In genomic region chr4:105215726-105216410, GRCm38 (mm10) we compare ENCODE assay signal across 8 mouse cellular contexts. TPM values are rescaled to one million over a fixed set of nuclear protein-coding genes. Genes with fewer than 3 reads are reported as not detected.
DNase-seq lines count a peak whose midpoint lies in the region; ATAC-seq and TF ChIP-seq lines count a peak whose summit lies in the region.

No protein-coding gene starts in this region.

- ATAC-seq in heart, embryonic 12.5 days (ENCODE audit: insufficient number of reproducible peaks, low FRiP score): no peak
- ATAC-seq in heart, embryonic 15.5 days (replicated peaks; ENCODE audit: insufficient number of reproducible peaks, insufficient read depth, low FRiP score, low read depth): peak; percentile 25; the same call in 1 of the 2 replicates
- ATAC-seq in liver, postnatal 0 days: peak; percentile 95

- no peak for TF ChIP-seq CTCF in liver, postnatal 0 days (IDR thresholded peaks at IDR 0.05; ENCODE audit: low read depth)

- peak; percentile 86 for TF ChIP-seq EP300 in liver, postnatal 0 days (IDR thresholded peaks at IDR 0.05; ENCODE audit: low read depth)

- H3K36me3 ChIP-seq in heart, embryonic 12.5 days: peaks cover 14% of the 10 kb centered on the region; the same call in 1 of the 2 replicates
- peaks cover 7% of the 10 kb centered on the region for H3K36me3 ChIP-seq in ES-E14 (ENCODE audit: control insufficient read depth, insufficient read depth, low read length, poor library complexity, severe bottlenecking)
- peaks cover 4% of the 10 kb centered on the region; the same call in 1 of the 2 replicates for H3K36me3 ChIP-seq in heart, embryonic 15.5 days
- H3K36me3 ChIP-seq in liver, postnatal 0 days (replicated peaks; ENCODE audit: insufficient read depth, low read length): peaks cover 25% of the 10 kb centered on the region

- no peak overlapping the region; the same call in 1 of the 2 replicates for H3K27ac ChIP-seq in heart, embryonic 12.5 days (ENCODE audit: poor library complexity, severe bottlenecking)
- peak overlapping the region; percentile 77 for H3K27ac ChIP-seq in ES-E14 (ENCODE audit: insufficient read depth, low read depth, low read length, poor library complexity, severe bottlenecking)
- peak overlapping the region; percentile 44 for H3K27ac ChIP-seq in heart, embryonic 15.5 days
- H3K27ac ChIP-seq in liver, postnatal 0 days (ENCODE audit: low read depth): peak overlapping the region; percentile 91

- whole genome bisulfite sequencing in heart, embryonic 12.5 days: 72% methylated on average over 12 of the region's 12 CpGs
- 72% methylated on average over 12 of the region's 12 CpGs for WGBS in heart, embryonic 15.5 days
- WGBS in liver, postnatal 0 days (ENCODE audit: insufficient replicate concordance): 56% methylated on average over 12 of the region's 12 CpGs

- H3K4me1 ChIP-seq in heart, embryonic 12.5 days (replicated peaks): no peaks in the 10 kb centered on the region
- peaks cover 7 to 35% of the 10 kb centered on the region in 2 experiments for H3K4me1 ChIP-seq in ES-E14 (ENCODE audit: control insufficient read depth in 2 of 2, insufficient read depth in 2 of 2, low read length in 2 of 2, poor library complexity in 1 of 2)
- H3K4me1 ChIP-seq in heart, embryonic 15.5 days (replicated peaks): peaks cover 3% of the 10 kb centered on the region; the same call in 1 of the 2 replicates
- H3K4me1 ChIP-seq in liver, postnatal 0 days (ENCODE audit: insufficient read depth): peaks cover 16% of the 10 kb centered on the region

- no peak overlapping the region for H3K4me3 ChIP-seq in heart, embryonic 12.5 days
- H3K4me3 ChIP-seq in ES-E14 (ENCODE audit: insufficient read depth in 1 of 2, low read depth in 1 of 2, low read length in 2 of 2, poor library complexity in 1 of 2, severe bottlenecking in 1 of 2): no peak overlapping the region
- H3K4me3 ChIP-seq in heart, embryonic 15.5 days: no peak overlapping the region
- no peak overlapping the region for H3K4me3 ChIP-seq in liver, postnatal 0 days (ENCODE audit: low read depth, low read length)

- peak; percentile 66 for DNase-seq in heart, adult 8-10 months (ENCODE audit: low spot score)
- DNase-seq in ES-E14 (ENCODE audit: low read depth, low spot score): no peak
- peak; percentile 59 for DNase-seq in liver, postnatal 0 days
- DNase-seq in natural killer cell, adult 2 months (ENCODE audit: low spot score in 2 of 2): no peak
- no peak for DNase-seq in layer of hippocampus, postnatal 14 days (ENCODE audit: low spot score in 2 of 2)
- DNase-seq in right cerebral cortex, adult 2 months (ENCODE audit: low spot score in 2 of 2): no peak

- H3K9me3 ChIP-seq in heart, embryonic 12.5 days (replicated peaks): no peaks in the 10 kb centered on the region
- H3K9me3 ChIP-seq in ES-E14 (ENCODE audit: control insufficient read depth, insufficient read depth, low read depth, low read length): no peaks in the 10 kb centered on the region
- H3K9me3 ChIP-seq in heart, embryonic 15.5 days (replicated peaks): no peaks in the 10 kb centered on the region
- H3K9me3 ChIP-seq in liver, postnatal 0 days (ENCODE audit: low read length): no peaks in the 10 kb centered on the region

- in situ Hi-C loops in ES-E14 (cut with MboI; ENCODE audit: low sequenced_read_pairs in 2 of 2, unreplicated experiment in 2 of 2): no loop called here

- H3K4me2 ChIP-seq in heart, embryonic 12.5 days: no peak overlapping the region
- H3K4me2 ChIP-seq in heart, embryonic 15.5 days: no peak overlapping the region
- H3K4me2 ChIP-seq in liver, postnatal 0 days (ENCODE audit: low read depth, low read length): no peak overlapping the region

- no peak overlapping the region for H3K9ac ChIP-seq in heart, embryonic 12.5 days
- no peak overlapping the region for H3K9ac ChIP-seq in ES-E14 (ENCODE audit: insufficient read depth, low read depth, low read length, poor library complexity, severe bottlenecking)
- no peak overlapping the region for H3K9ac ChIP-seq in heart, embryonic 15.5 days
- H3K9ac ChIP-seq in liver, postnatal 0 days (replicated peaks): no peak overlapping the region

- no peaks in the 10 kb centered on the region; the same call in 1 of the 2 replicates for H3K27me3 ChIP-seq in heart, embryonic 12.5 days (replicated peaks)
- H3K27me3 ChIP-seq in heart, embryonic 15.5 days: no peaks in the 10 kb centered on the region
- H3K27me3 ChIP-seq in liver, postnatal 0 days (ENCODE audit: insufficient read depth, low read length): no peaks in the 10 kb centered on the region

TF ChIP-seq in ES-E14, 5 proteins besides CTCF, POLR2A, EP300 and RAD21:
- no peak for TF ChIP-seq HCFC1 (IDR thresholded peaks at IDR 0.05; ENCODE audit: borderline replicate concordance, insufficient read depth, low read length)
- no peak for TF ChIP-seq MAFK (IDR thresholded peaks at IDR 0.05; ENCODE audit: insufficient read depth, low read depth, low read length)
- no peak for TF ChIP-seq ZNF384 (IDR thresholded peaks at IDR 0.05; ENCODE audit: low read depth, low read length)
- TF ChIP-seq CHD2 (IDR thresholded peaks at IDR 0.05; ENCODE audit: low read depth, low read length): no peak
- TF ChIP-seq ZC3H11A (IDR thresholded peaks at IDR 0.05; ENCODE audit: borderline replicate concordance, low read depth, low read length): no peak

RNA-seq across cellular contexts. Expression of gene Plpp3, which starts 58.7 kb away (rescaled TPM):
- total RNA-seq in heart, adult 8-10 months (2022): 10 to 100 TPM; 51.8 to 58.4 (median 54.5) TPM
- 28.6 and 30.3 TPM in 2 replicates for polyA plus RNA-seq in heart, embryonic 12.5 days (2016; fragmentation: Nextera tagmentation; extraction: Ambion mirVana)
- total RNA-seq in ES-E14 (2012; rRNA removed): 11.8 and 13.0 TPM in 2 replicates
- 35.0 and 40.4 TPM in 2 replicates for polyA plus RNA-seq in heart, embryonic 15.5 days (2015; fragmentation: Nextera tagmentation; extraction: Ambion mirVana)
- polyA plus RNA-seq in liver, postnatal 0 days (2015; fragmentation: Nextera tagmentation; extraction: Ambion mirVana): 50.3 and 62.4 TPM in 2 replicates
- total RNA-seq in layer of hippocampus, postnatal 14 days (2021): 100 to 1,000 TPM; 170 to 178 TPM

Comparison
In these comparisons a context has a peak if more than half of its experiments do, and no peak if none do; other contexts are left out.
1. DNase-seq: peak in heart, adult 8-10 months (single experiment) and liver, postnatal 0 days (single experiment); none in ES-E14 (single experiment), natural killer cell, adult 2 months (0 of 2), layer of hippocampus, postnatal 14 days (0 of 2) and right cerebral cortex, adult 2 months (0 of 2).